In the genomic region with DNA sequence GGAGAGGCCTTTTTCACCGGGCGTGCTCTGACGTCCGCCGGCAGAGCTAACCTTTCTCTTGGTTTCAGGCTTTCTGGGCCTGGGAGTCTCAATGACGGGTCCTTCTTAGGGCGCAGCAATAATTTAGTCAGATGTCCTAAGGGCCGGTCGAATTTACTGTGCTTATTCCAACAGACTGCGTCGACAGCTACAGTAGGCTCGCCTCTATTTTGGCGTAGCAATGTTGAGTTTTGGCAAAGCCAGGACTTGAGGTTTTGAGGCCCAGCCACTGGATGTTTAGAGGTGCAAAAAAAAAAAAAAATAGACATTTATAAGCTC, we compare ENCODE assay signal across 8 mouse cellular contexts. TPM values are rescaled to one million over a fixed set of nuclear protein-coding genes. Genes with fewer than 3 reads are reported as not detected.
DNase-seq lines count a peak whose midpoint lies in the region; ATAC-seq lines count a peak whose summit lies in the region.

No protein-coding gene starts in this region.

- DNase-seq in embryo, embryonic 10.5 days (ENCODE audit: low spot score): peak; percentile 63
- DNase-seq in embryo, embryonic 9.5 days (ENCODE audit: extremely low spot score): no peak
- DNase-seq in thymus, postnatal 0 days (ENCODE audit: low spot score): peak; percentile 49
- DNase-seq in thymus, postnatal 25 days: no peak
- DNase-seq in adrenal gland, postnatal 25 days: no peak

- no peak; the same call in 1 of the 2 replicates for ATAC-seq in limb, embryonic 12.5 days (ENCODE audit: insufficient number of reproducible peaks, insufficient read depth, low FRiP score, low TSS enrichment, low read depth)
- no peak for ATAC-seq in stomach, embryonic 16.5 days (ENCODE audit: insufficient read depth, low FRiP score)
- no peak for ATAC-seq in CD4-positive, CD25-positive, alpha-beta regulatory T cell, adult 4 months

- H3K9ac ChIP-seq in limb, embryonic 12.5 days (replicated peaks): peak overlapping the region; percentile 96
- peak overlapping the region; percentile 98 for H3K9ac ChIP-seq in stomach, embryonic 16.5 days (ENCODE audit: low read length)

- no peaks in the 10 kb centered on the region for H3K9me3 ChIP-seq in limb, embryonic 12.5 days
- no peaks in the 10 kb centered on the region for H3K9me3 ChIP-seq in stomach, embryonic 16.5 days (replicated peaks; ENCODE audit: control insufficient read depth, low read length)

- 0% methylated on average over 13 of the region's 13 CpGs for WGBS in limb, embryonic 12.5 days
- WGBS in stomach, embryonic 16.5 days: under 1% methylated on average over 13 of the region's 13 CpGs

- H3K27ac ChIP-seq in limb, embryonic 12.5 days: peak overlapping the region; percentile 95
- H3K27ac ChIP-seq in stomach, embryonic 16.5 days (ENCODE audit: low read length): peak overlapping the region; percentile 95

- H3K4me3 ChIP-seq in limb, embryonic 12.5 days (replicated peaks): peak overlapping the region; percentile 96
- H3K4me3 ChIP-seq in stomach, embryonic 16.5 days (replicated peaks; ENCODE audit: low read length): peak overlapping the region; percentile 99

- peaks cover 4% of the 10 kb centered on the region; the same call in 1 of the 2 replicates for H3K36me3 ChIP-seq in limb, embryonic 12.5 days
- no peaks in the 10 kb centered on the region for H3K36me3 ChIP-seq in stomach, embryonic 16.5 days (ENCODE audit: control insufficient read depth, insufficient read depth, low read length)

- no peaks in the 10 kb centered on the region for H3K27me3 ChIP-seq in limb, embryonic 12.5 days
- H3K27me3 ChIP-seq in stomach, embryonic 16.5 days (ENCODE audit: control insufficient read depth, insufficient read depth, low read length): no peaks in the 10 kb centered on the region

- H3K4me2 ChIP-seq in limb, embryonic 12.5 days: peak overlapping the region; percentile 71
- H3K4me2 ChIP-seq in stomach, embryonic 16.5 days (ENCODE audit: low read depth, low read length): peak overlapping the region; percentile 68

- peaks cover 18% of the 10 kb centered on the region for H3K4me1 ChIP-seq in limb, embryonic 12.5 days (replicated peaks)
- H3K4me1 ChIP-seq in stomach, embryonic 16.5 days (ENCODE audit: control insufficient read depth, insufficient read depth, low read length): peaks cover 17% of the 10 kb centered on the region

RNA-seq across cellular contexts. Expression of a gene that starts 0.6 kb away (rescaled TPM):
- 46.7 and 47.3 TPM in 2 replicates for polyA plus RNA-seq in thymus, postnatal 0 days (2015; fragmentation: Nextera tagmentation; extraction: Ambion mirVana)
- polyA plus RNA-seq in limb, embryonic 12.5 days (2016; fragmentation: Nextera tagmentation; extraction: Ambion mirVana): 50.1 and 52.0 TPM in 2 replicates
- 63.6 and 65.4 TPM in 2 replicates for polyA plus RNA-seq in stomach, embryonic 16.5 days (2015; fragmentation: Nextera tagmentation; extraction: Ambion mirVana)
- total RNA-seq in adrenal gland, postnatal 25 days (2021): 76.0 and 110 TPM in 2 replicates
- polyA plus RNA-seq in CD4-positive, CD25-positive, alpha-beta regulatory T cell, adult 4 months (2017; shearing (Covaris generic)): 10 to 100 TPM; 46.0 to 55.2 TPM

RNA-seq across cellular contexts. Expression of a gene that starts 51.6 kb away (rescaled TPM):
- 33.6 and 33.7 TPM in 2 replicates for polyA plus RNA-seq in thymus, postnatal 0 days (2015; fragmentation: Nextera tagmentation; extraction: Ambion mirVana)
- polyA plus RNA-seq in limb, embryonic 12.5 days (2016; fragmentation: Nextera tagmentation; extraction: Ambion mirVana): 53.3 and 53.6 TPM in 2 replicates
- polyA plus RNA-seq in stomach, embryonic 16.5 days (2015; fragmentation: Nextera tagmentation; extraction: Ambion mirVana): 48.8 and 49.6 TPM in 2 replicates
- 32.4 and 34.7 TPM in 2 replicates for total RNA-seq in adrenal gland, postnatal 25 days (2021)
- 10 to 100 TPM; 37.6 to 41.0 TPM for polyA plus RNA-seq in CD4-positive, CD25-positive, alpha-beta regulatory T cell, adult 4 months (2017; shearing (Covaris generic))

Comparison
In these comparisons a context has a peak if more than half of its experiments do, and no peak if none do; other contexts are left out.
1. DNase-seq: peak in embryo, embryonic 10.5 days (single experiment) and thymus, postnatal 0 days (single experiment); none in embryo, embryonic 9.5 days (single experiment), thymus, postnatal 25 days (single experiment) and adrenal gland, postnatal 25 days (single experiment).